Mouse (Mus musculus): Measurements from ENCODE around the gene Chd5.

DNA sequence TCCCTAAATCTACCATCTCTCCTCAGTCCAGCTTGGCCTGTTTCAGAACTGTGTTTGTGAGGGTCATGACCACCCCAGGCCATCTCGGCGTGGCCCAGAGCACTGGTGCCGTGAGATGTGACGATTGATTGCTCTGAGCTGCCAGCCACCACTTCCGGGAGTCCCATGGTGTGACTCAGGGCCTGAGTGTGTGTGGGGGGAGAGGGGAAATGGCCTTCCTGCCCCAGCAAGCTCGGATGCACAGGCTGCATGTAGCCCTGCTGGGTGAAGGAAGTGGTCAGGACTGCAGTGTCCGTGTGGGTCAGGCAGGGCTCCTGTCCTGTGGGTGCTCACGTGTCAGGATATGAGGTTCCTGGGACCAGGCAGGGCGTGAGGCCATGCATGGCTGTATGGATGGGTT is 23.7 kb downstream of the Chd5 start:
- no peak for TF ChIP-seq CTCF (IDR thresholded peaks at IDR 0.05; ENCODE audit: borderline replicate concordance, extremely low read depth, insufficient read depth, insufficient read length)
- TF ChIP-seq POLR2A (IDR thresholded peaks at IDR 0.05; ENCODE audit: borderline replicate concordance, extremely low read depth, insufficient read depth, insufficient read length, poor library complexity, severe bottlenecking) = no peak
